Mouse (Mus musculus) limb, embryonic 15.5 days (tissue): ENCODE data around the gene Olfr488. TPM values are rescaled to one million over a fixed set of nuclear protein-coding genes. Genes with fewer than 3 reads are reported as not detected.
"Not testable (repeated sequence)": the region's sequence is repeated elsewhere in the genome, so short reads cannot be mapped to it uniquely, and the experiment has no call there.

Experiments
- ATAC-seq: fragments of 200-750 bp; cut with Nextera tagmentation; 2 replicates; pipeline ENCODE4 v1.8.0; 2017; ENCODE audit warnings: low read depth, moderate TSS enrichment; ENCODE audit not compliant: insufficient number of reproducible peaks, low FRiP score, low TSS enrichment
- H3K27ac ChIP-seq: fragments of 300-500 bp; sonication (generic); 2 replicates; pipeline ENCODE4 v1.5.1; 2015; ENCODE audit warnings: moderate library complexity, mild to moderate bottlenecking, inconsistent platforms
- H3K27me3 ChIP-seq: fragments of 300-500 bp; sonication (generic); 2 replicates; pipeline ENCODE4 v1.6.1; 2015; ENCODE audit warnings: inconsistent platforms
- H3K36me3 ChIP-seq: fragments of 300-500 bp; sonication (generic); 2 replicates; pipeline ENCODE4 v1.6.1; 2015; ENCODE audit warnings: inconsistent platforms
- H3K4me1 ChIP-seq: fragments of 300-500 bp; sonication (generic); 2 replicates; pipeline ENCODE4 v1.6.1; 2015; ENCODE audit warnings: inconsistent platforms
- H3K4me2 ChIP-seq: fragments of 300-500 bp; sonication (generic); 2 replicates; pipeline ENCODE4 v1.6.1; 2015; ENCODE audit warnings: mild to moderate bottlenecking, inconsistent platforms
- H3K4me3 ChIP-seq: fragments of 300-500 bp; sonication (generic); 2 replicates; pipeline ENCODE4 v1.5.1; 2015; ENCODE audit warnings: mild to moderate bottlenecking, inconsistent platforms
- H3K9ac ChIP-seq: fragments of 300-500 bp; sonication (generic); 2 replicates; pipeline ENCODE4 v1.6.1; 2015; ENCODE audit warnings: inconsistent platforms
- H3K9me3 ChIP-seq: fragments of 300-500 bp; sonication (generic); 2 replicates; pipeline ENCODE4 v1.6.1; 2016; ENCODE audit warnings: inconsistent platforms
- WGBS: fragments of 180-500 bp; shearing (Covaris S2); methylation state at CpG from one replicate; pipeline ENCODE4 v1.1.7; 2015; 5-methylcytosine and 5-hydroxymethylcytosine counted together
- polyA plus RNA-seq: library from polyadenylated mRNA; unstranded; fragments of >200 nt; fragmentation: Nextera tagmentation; extraction: Ambion mirVana; gene quantifications from 2 replicates; pipeline ENCODE4 v1.2.1, GENCODE M21; 2015

Gene Olfr488
- polyA plus RNA-seq, result not detected in 2 replicates

GRCm38 (mm10) chr7:108258247-108258646 lies at the start of gene Olfr488:
Gene Olfr488, minus strand, starts transcription at chr7:108258347.
- H3K9ac ChIP-seq, result no peak within 1 kb of the TSS
- no peaks in the 10 kb centered on the region for H3K9me3 ChIP-seq
- ATAC-seq, result no peak
- H3K4me3 ChIP-seq, result no peak within 1 kb of the TSS
- no peaks in the 10 kb centered on the region for H3K36me3 ChIP-seq
- H3K27ac ChIP-seq, result no peak within 1 kb of the TSS
- H3K27me3 ChIP-seq, result no peaks in the 10 kb centered on the region
- H3K4me2 ChIP-seq, result no peak within 1 kb of the TSS
- no peaks in the 10 kb centered on the region for H3K4me1 ChIP-seq

GRCm38 (mm10) chr7:108288834-108289233 lies 30.7 kb upstream of the Olfr488 start, which contains the start of gene Olfr490:
Gene Olfr490, minus strand, starts transcription at chr7:108288934.
- H3K27ac ChIP-seq, result no peak within 1 kb of the TSS
- H3K9ac ChIP-seq, result no peak within 1 kb of the TSS
- H3K4me3 ChIP-seq, result no peak within 1 kb of the TSS
- H3K9me3 ChIP-seq, result no peaks in the 10 kb centered on the region
- H3K36me3 ChIP-seq, result no peaks in the 10 kb centered on the region
- H3K27me3 ChIP-seq, result no peaks in the 10 kb centered on the region
- no peaks in the 10 kb centered on the region for H3K4me1 ChIP-seq
- no peak within 1 kb of the TSS for H3K4me2 ChIP-seq
- ATAC-seq, result no peak

DNA sequence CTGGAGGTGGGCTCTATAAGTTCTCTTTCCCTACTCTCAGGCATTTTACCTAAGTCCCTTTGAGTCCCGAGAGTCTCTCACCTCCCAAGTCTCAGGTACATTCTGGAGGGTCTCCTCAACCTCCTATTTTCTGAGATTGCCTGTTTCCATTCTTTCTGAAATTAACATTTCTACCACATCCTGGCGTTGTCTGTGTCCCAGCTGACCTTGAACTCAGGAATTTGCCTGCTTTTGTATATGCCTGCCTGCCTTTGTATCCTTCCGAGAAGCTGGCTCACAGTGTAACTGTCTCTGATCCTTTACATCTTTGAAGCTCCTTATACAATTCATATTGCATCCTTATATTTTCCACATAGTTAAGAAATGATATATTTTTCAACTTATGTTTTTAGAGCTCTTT lies 24.6 kb downstream of the Olfr488 start:
- Histone ChIP-seq H3K9me3 (no peaks in the 10 kb centered on the region), H3K27me3 (no peaks in the 10 kb centered on the region), H3K27ac (no peak overlapping the region), H3K4me3 (no peak overlapping the region), H3K9ac (no peak overlapping the region), H3K36me3 (no peaks in the 10 kb centered on the region), H3K4me1 (no peaks in the 10 kb centered on the region), H3K4me2 (no peak overlapping the region)
- no peak for ATAC-seq
- 72% methylated on average over 3 of the region's 3 CpGs for WGBS

DNA sequence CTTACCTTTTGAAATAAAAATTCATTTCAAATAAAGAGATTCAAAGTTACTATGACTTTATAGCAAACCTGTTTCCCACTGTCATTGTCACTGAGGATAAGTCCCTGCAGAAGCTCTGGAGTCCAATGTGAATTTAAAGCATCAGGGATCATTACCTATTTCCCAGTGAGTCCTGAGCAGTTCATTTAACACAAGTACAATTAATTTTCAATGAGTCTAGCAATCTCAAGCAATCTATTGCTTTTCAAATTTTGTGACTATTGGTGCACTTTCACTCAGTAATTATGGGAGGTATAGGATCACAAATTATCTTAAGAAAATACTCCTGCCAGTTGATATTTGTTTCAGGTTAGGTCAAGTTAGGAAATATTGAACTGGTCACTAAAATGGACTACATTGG lies 43.6 kb downstream of the Olfr488 start, which contains the start of gene Olfr487:
Gene Olfr487, minus strand, starts transcription at position 101 of the 400 bp plus-strand sequence.
- not testable (repeated sequence) for H3K27me3 ChIP-seq, ATAC-seq, H3K4me3 ChIP-seq, H3K4me2 ChIP-seq, H3K9ac ChIP-seq, H3K9me3 ChIP-seq, H3K4me1 ChIP-seq, H3K27ac ChIP-seq, H3K36me3 ChIP-seq

Other genes starting within 250 kb of the Olfr488 start
- gene Olfr478, start 224.4 kb downstream of the Olfr488 start, polyA plus RNA-seq, result not detected in 2 replicates
- gene Olfr479, start 207.7 kb downstream of the Olfr488 start, polyA plus RNA-seq, result not detected in 2 replicates
- gene Olfr480, start 191.0 kb downstream of the Olfr488 start, polyA plus RNA-seq, result not detected in 2 replicates
- gene Olfr481, start 178.5 kb downstream of the Olfr488 start, polyA plus RNA-seq, result not detected in 2 replicates
- 0.12 TPM in 1 of 2 replicates, not detected in the other for gene Olfr482, start 160.8 kb downstream of the Olfr488 start, polyA plus RNA-seq
- not detected in 2 replicates for gene Olfr483, start 157.5 kb downstream of the Olfr488 start, polyA plus RNA-seq
- not detected in 2 replicates for gene Olfr484, start 130.9 kb downstream of the Olfr488 start, polyA plus RNA-seq
- gene Olfr485, start 98.5 kb downstream of the Olfr488 start, polyA plus RNA-seq, result not detected in 2 replicates
- gene Olfr486, start 85.6 kb downstream of the Olfr488 start, polyA plus RNA-seq, result not detected in 2 replicates
- not detected in 2 replicates for gene Olfr487, start 43.7 kb downstream of the Olfr488 start, polyA plus RNA-seq
- gene Olfr490, start 30.6 kb upstream of the Olfr488 start, polyA plus RNA-seq, result not detected in 2 replicates
- not detected in 2 replicates for gene Olfr491, start 55.1 kb upstream of the Olfr488 start, polyA plus RNA-seq
- gene Olfr492, start 65.3 kb upstream of the Olfr488 start, polyA plus RNA-seq, result 0.25 TPM in 1 of 2 replicates, not detected in the other
- not detected in 2 replicates for gene Olfr493, start 88.6 kb upstream of the Olfr488 start, polyA plus RNA-seq
- gene Olfr494, start 107.0 kb upstream of the Olfr488 start, polyA plus RNA-seq, result 0.15 TPM in 1 of 2 replicates, not detected in the other
- not detected in 2 replicates for gene Olfr495, start 134.8 kb upstream of the Olfr488 start, polyA plus RNA-seq
- gene Olfr497, start 162.1 kb upstream of the Olfr488 start, polyA plus RNA-seq, result not detected in 2 replicates
- not detected in 2 replicates for gene Olfr498, start 207.0 kb upstream of the Olfr488 start, polyA plus RNA-seq